In the genomic region with DNA sequence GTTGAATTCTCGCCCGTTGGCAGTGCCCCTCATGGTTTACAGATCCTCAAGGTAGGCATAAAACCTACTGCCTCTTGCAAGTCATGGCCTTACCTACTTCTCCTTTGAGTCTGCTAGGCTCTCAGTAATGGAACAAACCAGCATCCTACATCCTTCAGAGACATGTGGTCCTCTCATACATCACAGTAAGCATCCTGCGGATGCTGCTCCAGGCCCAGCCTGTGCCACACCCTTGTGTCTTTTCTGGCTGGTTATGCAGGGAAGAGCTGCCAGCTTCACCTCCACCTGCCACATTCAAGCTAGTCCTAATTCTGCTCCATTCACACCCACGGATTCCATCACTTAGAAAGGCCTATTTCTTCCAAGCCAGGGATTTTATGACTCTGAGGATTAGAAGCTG, we compare ENCODE assay signal across 16 mouse cellular contexts. TPM values are rescaled to one million over a fixed set of nuclear protein-coding genes. Genes with fewer than 3 reads are reported as not detected.
DNase-seq lines count a peak whose midpoint lies in the region; ATAC-seq and TF ChIP-seq lines count a peak whose summit lies in the region.
"Had no signal": no experiment of that assay in that cellular context is flagged by ENCODE, and none has a peak within 500 bp of the region (broad histone marks: within the 10 kb centered on the region; RNA-seq: fewer than 3 reads in every experiment).

No protein-coding gene starts in this region.

- ATAC-seq in cerebellum, adult (ENCODE audit: insufficient number of reproducible peaks, low FRiP score, low TSS enrichment) = peak; percentile 54
- peak; percentile 36 for ATAC-seq in neural tube, embryonic 15.5 days (ENCODE audit: low FRiP score)

- TF ChIP-seq POLR2A in cortical plate, adult 2 months (IDR thresholded peaks at IDR 0.05; ENCODE audit: extremely low read depth, insufficient read depth, low read length) = no peak

- H3K27me3 ChIP-seq in neural tube, embryonic 15.5 days (replicated peaks) = no peaks in the 10 kb centered on the region
- H3K27me3 ChIP-seq: liver, embryonic 15.5 days had no signal

- TF ChIP-seq CTCF in left cerebral cortex, adult 2 months (IDR thresholded peaks at IDR 0.05) = no peak
- no peak for TF ChIP-seq CTCF in cortical plate, adult 2 months (IDR thresholded peaks at IDR 0.05; ENCODE audit: extremely low read depth, insufficient read depth, low read length)

- no peak overlapping the region for H3K9ac ChIP-seq in neural tube, embryonic 15.5 days (replicated peaks)
- H3K9ac ChIP-seq: liver, embryonic 15.5 days had no signal

- no peaks in the 10 kb centered on the region for H3K9me3 ChIP-seq in neural tube, embryonic 15.5 days (replicated peaks)
- H3K9me3 ChIP-seq: liver, embryonic 15.5 days had no signal

- H3K4me3 ChIP-seq in left cerebral cortex, adult 2 months = no peak overlapping the region
- H3K4me3 ChIP-seq in cortical plate, adult 2 months (ENCODE audit: insufficient read depth, low read length) = no peak overlapping the region
- H3K4me3 ChIP-seq in neural tube, embryonic 15.5 days (replicated peaks) = no peak overlapping the region
- H3K4me3 ChIP-seq: heart, adult 2 months; liver, embryonic 15.5 days had no signal

- H3K4me2 ChIP-seq in neural tube, embryonic 15.5 days = no peak overlapping the region
- H3K4me2 ChIP-seq: liver, embryonic 15.5 days had no signal

- peak overlapping the region; percentile 96 for H3K27ac ChIP-seq in left cerebral cortex, adult 2 months
- peak overlapping the region; percentile 97 for H3K27ac ChIP-seq in cortical plate, adult 2 months (ENCODE audit: insufficient read depth, low read length)
- peak overlapping the region; percentile 85 for H3K27ac ChIP-seq in neural tube, embryonic 15.5 days (replicated peaks)
- H3K27ac ChIP-seq: heart, adult 2 months; liver, embryonic 15.5 days; stomach, postnatal 0 days had no signal

- intact Hi-C loops in left cerebral cortex, adult 2 months (cut with DNase I) = loop anchor here (1.0 to 10.0 kb wide), 2 partner anchors 70 to 240 kb away; no protein-coding TSS in a partner anchor
- intact Hi-C loops in left cerebral cortex, postnatal 10 days (cut with DNase I) = loop anchor here (5.0 kb wide), 1 partner anchor 68 kb away; no protein-coding TSS in a partner anchor

- peaks cover 25% of the 10 kb centered on the region for H3K4me1 ChIP-seq in cortical plate, adult 2 months (ENCODE audit: control insufficient read depth, insufficient read depth, low read length)
- H3K4me1 ChIP-seq in neural tube, embryonic 15.5 days = peaks cover 42% of the 10 kb centered on the region
- H3K4me1 ChIP-seq: liver, embryonic 15.5 days had no signal

- no peaks in the 10 kb centered on the region for H3K36me3 ChIP-seq in neural tube, embryonic 15.5 days
- H3K36me3 ChIP-seq: liver, embryonic 15.5 days had no signal

- no peak for DNase-seq in cerebellum, adult 8-10 months
- no peak for DNase-seq in left cerebral cortex, adult 2 months (ENCODE audit: extremely low spot score in 1 of 2, low spot score in 2 of 2)
- no peak for DNase-seq in left cerebral cortex, postnatal 10 days (ENCODE audit: extremely low spot score in 1 of 2, low spot score in 2 of 2)
- no peak for DNase-seq in lung, postnatal 4 days
- DNase-seq in gastrocnemius, postnatal 10 days = no peak
- DNase-seq: adrenal gland, postnatal 25 days; heart, adult 2 months; heart, postnatal 4 days had no signal

- 58% methylated on average over 4 of the region's 4 CpGs for WGBS in neural tube, embryonic 15.5 days

RNA-seq across cellular contexts. Expression of a gene that starts 48.0 kb away (rescaled TPM):
- not detected for total RNA-seq in left cerebral cortex, adult 2 months (2021)
- total RNA-seq in left cerebral cortex, postnatal 10 days (2021) = under 1 TPM; 0.30 to 0.45 TPM
- 0.08 TPM in 1 of 2 replicates, not detected in the other for polyA plus RNA-seq in cortical plate, adult 2 months (2012; rRNA removed)
- 1.6 and 1.9 TPM in 2 replicates for polyA plus RNA-seq in neural tube, embryonic 15.5 days (2015; fragmentation: Nextera tagmentation; extraction: Ambion mirVana)
- not detected for total RNA-seq in gastrocnemius, postnatal 10 days (2021)
- total RNA-seq: adrenal gland, postnatal 25 days; common myeloid progenitor, adult 5-6 weeks; heart, adult 2 months; heart, postnatal 4 days; left cerebral cortex, adult 8-10 months had no signal
- polyA plus RNA-seq: heart, adult 2 months; kidney, embryonic 16.5 days; liver, embryonic 15.5 days; stomach, postnatal 0 days had no signal
